Mouse (Mus musculus) stomach, embryonic 15.5 days (tissue): ENCODE measurements at regions not wholly inside any gene's neighbourhood (a gene's known extent, or its start where the extent isn't known, plus 50 kb on each side); places are given as distances from the start of the nearest gene placed in this dataset.
A peak's percentile ranks its signal among the peaks of the same experiment; 100 is the strongest.

Source experiments
- ATAC-seq: fragments of 200-750 bp; cut with Nextera tagmentation; 2 replicates; pipeline ENCODE4 v1.8.0; 2017; ENCODE audit warnings: low read depth, moderate number of reproducible peaks, moderate TSS enrichment; ENCODE audit not compliant: insufficient read depth, low FRiP score
- H3K27ac ChIP-seq: fragments of 300-500 bp; sonication (generic); 2 replicates; pipeline ENCODE4 v1.5.1; 2015; ENCODE audit warnings: mild to moderate bottlenecking, inconsistent platforms
- H3K27me3 ChIP-seq: fragments of 300-500 bp; sonication (generic); replicated peaks from 2 replicates; pipeline ENCODE4 v1.6.1; 2015; ENCODE audit warnings: inconsistent platforms
- H3K36me3 ChIP-seq: fragments of 300-500 bp; sonication (generic); 2 replicates; pipeline ENCODE4 v1.6.1; 2015; ENCODE audit warnings: inconsistent platforms
- H3K4me1 ChIP-seq: fragments of 300-500 bp; sonication (generic); 2 replicates; pipeline ENCODE4 v1.6.1; 2015; ENCODE audit warnings: inconsistent platforms
- H3K4me2 ChIP-seq: fragments of 300-500 bp; sonication (generic); 2 replicates; pipeline ENCODE4 v1.6.1; 2015; ENCODE audit warnings: mild to moderate bottlenecking, inconsistent platforms
- H3K4me3 ChIP-seq: fragments of 300-500 bp; sonication (generic); replicated peaks from 2 replicates; pipeline ENCODE4 v1.5.1; 2015; ENCODE audit warnings: inconsistent platforms
- H3K9ac ChIP-seq: fragments of 300-500 bp; sonication (generic); 2 replicates; pipeline ENCODE4 v1.6.1; 2015; ENCODE audit warnings: inconsistent platforms
- H3K9me3 ChIP-seq: fragments of 300-500 bp; sonication (generic); 2 replicates; pipeline ENCODE4 v1.6.1; 2016; ENCODE audit warnings: inconsistent platforms
- WGBS: fragments of 180-500 bp; shearing (Covaris S2); methylation state at CpG from one replicate; pipeline ENCODE4 v1.1.7; 2015; 5-methylcytosine and 5-hydroxymethylcytosine counted together

GRCm38 (mm10) chr13:107499296-107499695 is 477.4 kb upstream of the Kif2a start:
- no peak for ATAC-seq
- no peak overlapping the region for H3K9ac ChIP-seq
- no peak overlapping the region for H3K27ac ChIP-seq
- no peaks in the 10 kb centered on the region for H3K36me3 ChIP-seq
- H3K4me1 ChIP-seq, result no peaks in the 10 kb centered on the region
- 63% methylated on average over 4 of the region's 4 CpGs for WGBS
- no peaks in the 10 kb centered on the region for H3K27me3 ChIP-seq
- H3K4me2 ChIP-seq, result no peak overlapping the region
- H3K4me3 ChIP-seq, result no peak overlapping the region
- no peaks in the 10 kb centered on the region for H3K9me3 ChIP-seq

DNA sequence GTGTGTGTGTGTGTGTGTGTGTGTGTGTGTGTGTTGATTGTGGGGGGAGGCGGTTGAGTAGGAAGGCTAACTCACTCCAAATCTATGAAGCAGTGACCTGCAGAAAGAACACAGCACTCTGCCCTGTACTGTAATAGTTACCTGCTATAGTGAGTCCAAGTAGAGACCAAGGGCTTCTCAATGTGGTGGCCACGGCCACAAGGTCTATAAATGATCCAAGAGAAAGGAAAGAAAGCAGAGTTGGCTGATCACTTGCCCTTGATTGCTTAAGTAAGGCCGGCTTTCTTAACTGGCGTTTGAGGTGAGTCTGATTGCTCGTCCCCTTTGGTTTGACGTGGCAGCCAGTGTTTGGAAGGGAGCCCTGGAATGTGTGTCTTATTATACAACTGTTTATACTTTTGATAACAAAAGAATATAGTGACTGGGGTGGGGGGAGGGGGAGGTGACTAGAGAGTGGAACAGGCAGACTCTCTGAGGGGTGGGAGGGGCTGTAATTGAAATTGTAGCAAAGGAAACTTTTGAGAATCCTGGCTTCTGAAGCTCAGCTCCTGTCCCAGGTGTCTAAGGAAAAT is 473.3 kb upstream of the Kif2a start:
- H3K27ac ChIP-seq, result no peak overlapping the region
- H3K4me2 ChIP-seq, result no peak overlapping the region
- no peaks in the 10 kb centered on the region for H3K4me1 ChIP-seq
- H3K36me3 ChIP-seq, result no peaks in the 10 kb centered on the region
- H3K9ac ChIP-seq, result no peak overlapping the region
- ATAC-seq, result no peak
- WGBS, result 40% methylated on average over 6 of the region's 6 CpGs
- no peaks in the 10 kb centered on the region for H3K9me3 ChIP-seq
- H3K4me3 ChIP-seq, result no peak overlapping the region
- no peaks in the 10 kb centered on the region for H3K27me3 ChIP-seq

DNA sequence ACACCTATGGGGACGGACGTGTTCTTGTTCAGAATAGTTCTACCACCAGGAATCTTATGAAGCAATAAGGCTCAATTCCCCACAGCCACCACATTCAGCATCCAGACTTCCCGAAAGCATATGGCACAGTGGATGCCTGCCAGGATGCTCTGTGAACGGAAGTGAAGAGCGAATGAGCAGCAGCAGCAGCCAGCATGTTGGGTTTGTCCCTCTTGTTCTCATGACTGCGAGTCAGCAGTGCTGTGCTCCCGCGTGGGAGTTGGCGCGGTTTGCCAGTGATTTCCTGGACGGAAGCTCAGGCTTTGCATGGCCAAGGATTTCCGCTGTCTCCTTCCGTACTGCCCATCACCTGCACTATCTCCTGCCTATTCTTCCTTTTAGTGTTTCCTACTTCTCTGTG is 471.8 kb upstream of the Kif2a start:
- H3K4me3 ChIP-seq, result no peak overlapping the region
- no peaks in the 10 kb centered on the region for H3K9me3 ChIP-seq
- H3K36me3 ChIP-seq, result no peaks in the 10 kb centered on the region
- H3K9ac ChIP-seq, result no peak overlapping the region
- no peak overlapping the region for H3K27ac ChIP-seq
- H3K4me1 ChIP-seq, result no peaks in the 10 kb centered on the region
- H3K27me3 ChIP-seq, result no peaks in the 10 kb centered on the region
- 72% methylated on average over 13 of the region's 13 CpGs for WGBS
- ATAC-seq, result no peak
- no peak overlapping the region for H3K4me2 ChIP-seq

- Histone ChIP-seq H3K9ac (no peak overlapping the region), H3K4me2 (no peak overlapping the region), H3K27ac (no peak overlapping the region), H3K4me3 (no peak overlapping the region), H3K9me3 (no peaks in the 10 kb centered on the region), H3K36me3 (no peaks in the 10 kb centered on the region), H3K4me1 (no peaks in the 10 kb centered on the region), H3K27me3 (no peaks in the 10 kb centered on the region)
- ATAC-seq, result no peak
- 85% methylated on average over 4 of the region's 4 CpGs for WGBS
Measured at GRCm38 (mm10) chr13:107492448-107492847, 470.5 kb upstream of the Kif2a start.

GRCm38 (mm10) chr13:107491423-107491822 is 469.5 kb upstream of the Kif2a start:
- Histone ChIP-seq H3K9ac (no peak overlapping the region), H3K36me3 (no peaks in the 10 kb centered on the region), H3K4me1 (no peaks in the 10 kb centered on the region), H3K9me3 (no peaks in the 10 kb centered on the region), H3K27ac (no peak overlapping the region), H3K4me3 (no peak overlapping the region), H3K4me2 (no peak overlapping the region), H3K27me3 (no peaks in the 10 kb centered on the region)
- no peak for ATAC-seq
- 79% methylated on average over 7 of the region's 7 CpGs for WGBS

DNA sequence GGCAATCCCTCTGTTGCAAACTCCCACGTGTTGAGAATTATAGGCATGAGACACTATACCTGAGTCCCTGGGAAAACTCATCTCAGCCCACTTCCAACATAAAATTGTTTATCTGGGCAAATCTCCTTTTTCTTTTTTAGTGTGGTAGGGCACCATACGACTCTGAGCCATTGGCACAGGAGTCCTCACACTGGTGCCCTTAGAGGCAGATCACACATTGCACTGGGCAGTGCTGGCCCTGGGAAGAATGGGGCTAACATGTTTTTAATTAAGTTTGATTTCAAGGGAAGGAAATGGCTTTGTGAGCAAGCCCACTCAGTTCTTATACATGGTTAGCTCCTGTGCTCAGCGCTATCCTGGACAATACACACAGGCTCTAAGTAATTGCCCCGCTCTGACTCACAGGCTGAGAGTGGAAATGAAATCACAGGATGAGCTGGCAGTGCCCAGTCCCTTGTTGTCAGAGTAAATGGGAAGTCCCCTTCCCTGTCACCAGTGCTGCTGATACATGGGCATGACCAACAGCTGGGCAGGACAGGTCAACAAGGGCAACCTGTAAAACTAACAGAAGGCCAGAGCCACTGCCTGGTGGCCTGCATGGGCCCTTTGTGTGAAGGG is 463.6 kb upstream of the Kif2a start:
- no peak for ATAC-seq
- Histone ChIP-seq H3K4me3 (no peak overlapping the region), H3K27me3 (no peaks in the 10 kb centered on the region), H3K4me1 (no peaks in the 10 kb centered on the region), H3K36me3 (no peaks in the 10 kb centered on the region), H3K9me3 (no peaks in the 10 kb centered on the region), H3K27ac (no peak overlapping the region), H3K4me2 (no peak overlapping the region), H3K9ac (no peak overlapping the region)
- WGBS, result 78% methylated on average over 4 of the region's 4 CpGs

DNA sequence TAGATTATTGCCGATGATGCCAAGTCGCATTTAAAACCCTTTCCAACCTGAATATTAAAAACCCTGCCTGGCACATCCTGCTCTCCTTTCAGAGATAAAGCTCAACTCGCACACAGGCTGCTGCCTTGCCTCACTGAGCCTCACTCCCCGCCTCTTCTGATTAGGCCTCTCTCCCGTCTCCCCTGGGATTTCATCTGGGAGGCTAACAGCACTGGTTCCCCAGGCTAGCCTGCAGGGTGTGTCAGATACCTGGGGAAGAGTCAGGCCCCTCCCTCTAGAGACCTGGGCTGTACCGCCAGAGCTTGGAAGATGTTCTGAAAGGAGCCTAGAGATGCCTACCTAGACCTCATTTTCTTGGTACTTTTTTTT is 462.7 kb upstream of the Kif2a start:
- Histone ChIP-seq H3K27ac (no peak overlapping the region), H3K36me3 (no peaks in the 10 kb centered on the region), H3K4me3 (no peak overlapping the region), H3K9me3 (no peaks in the 10 kb centered on the region), H3K4me1 (no peaks in the 10 kb centered on the region), H3K4me2 (no peak overlapping the region), H3K27me3 (no peaks in the 10 kb centered on the region), H3K9ac (no peak overlapping the region)
- no peak for ATAC-seq
- 51% methylated on average over 6 of the region's 6 CpGs for WGBS

DNA sequence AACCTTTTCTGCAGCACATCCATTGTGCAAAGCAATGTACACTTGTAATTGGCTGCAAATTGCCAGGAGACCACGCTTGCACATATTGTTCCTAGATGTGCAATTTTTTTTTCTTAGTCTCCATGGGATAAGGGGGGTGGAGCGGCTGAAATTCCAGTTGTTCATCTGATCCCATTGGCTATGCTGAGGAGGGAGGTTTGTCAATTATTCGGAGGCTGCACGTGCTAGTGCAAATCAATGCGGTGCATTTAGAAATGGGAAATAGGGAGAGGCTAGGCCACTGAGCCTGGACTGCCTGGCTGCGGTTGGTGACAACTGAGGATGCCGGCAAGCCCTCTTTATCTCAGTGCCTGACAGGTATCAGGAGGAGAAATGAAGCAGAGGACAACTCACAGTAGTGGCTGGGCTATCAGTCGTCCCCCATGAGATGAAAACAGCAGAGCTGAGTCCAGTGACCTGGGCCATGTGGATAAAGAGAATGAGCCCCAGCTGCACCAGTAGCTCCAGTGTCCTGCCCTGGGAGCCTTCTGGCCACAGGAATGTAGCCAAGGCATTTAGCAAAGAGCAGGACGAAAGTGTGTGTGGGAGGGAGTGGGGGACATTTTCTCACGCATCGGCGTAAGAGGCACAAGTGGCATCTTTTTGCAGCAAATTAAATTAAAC is 462.2 kb upstream of the Kif2a start:
- 55% methylated on average over 12 of the region's 12 CpGs for WGBS

GRCm38 (mm10) chr13:107475166-107475565 is 453.2 kb upstream of the Kif2a start:
- H3K4me2 ChIP-seq, result no peak overlapping the region
- no peak overlapping the region for H3K4me3 ChIP-seq
- no peaks in the 10 kb centered on the region for H3K9me3 ChIP-seq
- no peaks in the 10 kb centered on the region for H3K4me1 ChIP-seq
- H3K36me3 ChIP-seq, result no peaks in the 10 kb centered on the region
- H3K27me3 ChIP-seq, result no peaks in the 10 kb centered on the region
- H3K9ac ChIP-seq, result no peak overlapping the region
- 78% methylated on average over 3 of the region's 3 CpGs for WGBS
- no peak overlapping the region for H3K27ac ChIP-seq
- no peak for ATAC-seq

More for the DNA sequence above, 462.2 kb upstream of the Kif2a start:
- no peaks in the 10 kb centered on the region for H3K4me1 ChIP-seq
- H3K9ac ChIP-seq, result no peak overlapping the region
- no peaks in the 10 kb centered on the region for H3K9me3 ChIP-seq
- H3K36me3 ChIP-seq, result no peaks in the 10 kb centered on the region
- H3K4me2 ChIP-seq, result no peak overlapping the region
- H3K27me3 ChIP-seq, result no peaks in the 10 kb centered on the region
- H3K27ac ChIP-seq, result no peak overlapping the region
- no peak overlapping the region for H3K4me3 ChIP-seq
- ATAC-seq, result no peak

GRCm38 (mm10) chr13:107469491-107470276 is 447.8 kb upstream of the Kif2a start:
- ATAC-seq, result peak; percentile 80
- no peaks in the 10 kb centered on the region for H3K27me3 ChIP-seq
- peak overlapping the region; percentile 64 for H3K4me2 ChIP-seq
- 2% methylated on average over 13 of the region's 13 CpGs for WGBS
- H3K9ac ChIP-seq, result no peak overlapping the region
- peaks cover 9% of the 10 kb centered on the region; the same call in 1 of the 2 replicates for H3K4me1 ChIP-seq
- H3K36me3 ChIP-seq, result no peaks in the 10 kb centered on the region
- no peaks in the 10 kb centered on the region for H3K9me3 ChIP-seq
- 0 out of 2 replicates have a peak overlapping the region, but pooled peaks have one; percentile 64 for H3K27ac ChIP-seq
- H3K4me3 ChIP-seq, result peak overlapping the region; percentile 32

DNA sequence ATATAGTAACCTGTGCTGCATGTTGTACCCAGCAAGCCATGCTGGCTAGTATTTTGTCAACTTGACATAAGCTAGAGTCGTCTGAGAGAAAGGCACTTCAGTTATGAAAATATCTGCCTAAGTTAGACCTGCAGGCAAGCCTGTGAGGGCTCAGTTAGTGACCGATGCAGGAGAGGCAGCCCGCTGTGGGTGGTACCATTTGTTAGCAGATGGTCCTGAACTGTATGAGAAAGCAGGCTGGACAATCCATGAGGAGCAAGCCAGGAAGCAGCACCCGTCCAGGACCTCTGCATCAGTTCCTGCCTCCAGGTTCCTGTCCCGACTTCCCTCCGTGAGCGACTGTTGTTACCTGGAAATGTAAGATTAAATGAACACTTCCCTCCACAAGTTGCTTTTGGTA is 440.9 kb upstream of the Kif2a start:
- Histone ChIP-seq H3K4me3 (no peak overlapping the region), H3K9me3 (no peaks in the 10 kb centered on the region), H3K36me3 (no peaks in the 10 kb centered on the region), H3K4me2 (no peak overlapping the region), H3K27ac (no peak overlapping the region), H3K4me1 (no peaks in the 10 kb centered on the region; the same call in 1 of the 2 replicates), H3K9ac (no peak overlapping the region), H3K27me3 (no peaks in the 10 kb centered on the region)
- 86% methylated on average over 7 of the region's 7 CpGs for WGBS
- no peak for ATAC-seq
